Comparison of ENCODE assay signal across 8 mouse cellular contexts in the genomic region with DNA sequence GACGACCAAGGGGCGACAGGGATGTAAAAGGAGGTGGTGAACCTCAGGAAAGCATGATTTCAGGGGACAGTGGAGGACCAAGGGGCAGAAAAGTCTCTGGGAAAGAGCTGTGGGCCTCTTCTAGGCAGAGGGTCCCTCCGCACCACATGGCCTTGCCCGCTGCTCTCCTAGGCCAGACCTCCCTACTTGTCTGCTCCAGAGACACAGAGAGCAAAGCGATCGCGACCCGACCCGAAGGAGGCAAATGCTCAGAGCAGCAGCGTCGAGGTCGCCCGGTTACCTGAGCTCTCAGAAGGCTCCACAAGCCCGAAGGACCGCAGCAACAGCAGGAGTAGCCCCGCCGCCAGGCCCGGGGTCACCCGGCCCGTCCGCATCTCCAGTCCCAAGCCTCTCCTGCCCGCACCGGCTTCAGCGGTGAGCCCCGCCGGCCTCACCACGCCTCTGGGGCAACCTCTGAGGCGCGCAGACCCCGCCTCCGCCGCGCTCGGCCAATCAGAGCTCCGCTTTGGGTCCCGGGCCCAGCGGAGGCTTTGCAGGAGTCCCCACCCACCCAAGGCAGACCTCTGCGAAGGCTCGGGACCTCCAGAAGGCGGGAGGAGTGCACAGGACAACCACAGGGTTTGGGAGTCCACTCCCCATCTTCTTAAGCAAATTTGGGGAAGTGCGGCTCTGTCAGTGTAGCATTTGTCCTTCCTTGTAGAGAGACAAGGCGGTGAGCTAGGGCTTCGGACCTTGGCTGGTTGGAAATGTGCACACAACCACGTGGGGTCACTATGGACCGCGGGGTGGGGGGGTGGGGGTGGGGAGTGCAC. TPM values are rescaled to one million over a fixed set of nuclear protein-coding genes. Genes with fewer than 3 reads are reported as not detected.
DNase-seq lines count a peak whose midpoint lies in the region; ATAC-seq lines count a peak whose summit lies in the region.

Ly75 (minus strand) TSS at position 446 of the 812 bp plus-strand sequence.

- H3K27ac ChIP-seq in hindbrain, embryonic 16.5 days (ENCODE audit: low read depth, low read length) = no peak within 1 kb of the TSS

- no peaks in the 10 kb centered on the region for H3K27me3 ChIP-seq in hindbrain, embryonic 16.5 days (replicated peaks; ENCODE audit: control insufficient read depth, insufficient read depth, low read length)

- peak within 1 kb of the TSS; percentile 91 for H3K4me2 ChIP-seq in hindbrain, embryonic 16.5 days (ENCODE audit: low read length)

- H3K4me1 ChIP-seq in hindbrain, embryonic 16.5 days (ENCODE audit: control insufficient read depth, insufficient read depth, low read depth, low read length) = no peaks in the 10 kb centered on the region

- DNase-seq in T-cell, adult 2 months (ENCODE audit: low spot score) = peak; percentile 86
- DNase-seq in cerebellum, postnatal 25 days = peak; percentile 76 to 84
- peak; percentile 62 for DNase-seq in gastrocnemius, adult 18-20 months (ENCODE audit: low spot score)
- peak; percentile 21 to 27 for DNase-seq in left cerebral cortex, adult 8-10 months (ENCODE audit: low spot score in 2 of 2)
- DNase-seq in right cerebral cortex, postnatal 14 days = peak; percentile 51
- peak; percentile 74 for DNase-seq in urinary bladder, postnatal 25 days (ENCODE audit: low spot score)

- WGBS in hindbrain, embryonic 16.5 days = under 1% methylated on average over 45 of the region's 46 CpGs

- H3K36me3 ChIP-seq in hindbrain, embryonic 16.5 days (ENCODE audit: control insufficient read depth, insufficient read depth, low read length) = no peaks in the 10 kb centered on the region

- no peaks in the 10 kb centered on the region for H3K9me3 ChIP-seq in hindbrain, embryonic 16.5 days (ENCODE audit: control insufficient read depth, low read length)

- ATAC-seq in hindbrain, embryonic 16.5 days = peak; percentile 98
- ATAC-seq in megakaryocyte progenitor cell, adult 5-6 weeks (replicated peaks; ENCODE audit: poor library complexity) = peak; percentile 97

- peak within 1 kb of the TSS; percentile 61 for H3K4me3 ChIP-seq in hindbrain, embryonic 16.5 days (ENCODE audit: low read length)

- H3K9ac ChIP-seq in hindbrain, embryonic 16.5 days (ENCODE audit: low read depth, low read length) = peak within 1 kb of the TSS; percentile 71

RNA-seq across cellular contexts. Expression of gene Ly75, which starts in this region (rescaled TPM):
- total RNA-seq in gastrocnemius, adult 18-20 months (2021) = under 1 TPM; 0.09 to 0.14 TPM
- polyA plus RNA-seq in hindbrain, embryonic 16.5 days (2015; fragmentation: Nextera tagmentation; extraction: Ambion mirVana) = 1.6 and 1.9 TPM in 2 replicates
- 1 to 10 TPM in 2 of 4 experiments, under 1 TPM in 2; 0.84 to 1.1 (median 0.99) TPM for total RNA-seq in left cerebral cortex, adult 8-10 months (2022)
- total RNA-seq in megakaryocyte progenitor cell, adult 5-6 weeks (2015) = 2.5 and 3.4 TPM in 2 replicates
- 4.4 and 4.5 TPM in 2 replicates for total RNA-seq in megakaryocyte progenitor cell, adult 5-6 weeks (2017)

Comparison
In these comparisons a context has a peak if more than half of its experiments do, and no peak if none do; other contexts are left out.
1. Peak in DNase-seq in gastrocnemius, adult 18-20 months; RNA of the gene not detected or under 1 TPM.
2. DNase-seq: peak in every context shown above with its lines; median percentile 86 in T-cell, adult 2 months; 80 in cerebellum, postnatal 25 days; 74 in urinary bladder, postnatal 25 days; 62 in gastrocnemius, adult 18-20 months; 51 in right cerebral cortex, postnatal 14 days; 24 in left cerebral cortex, adult 8-10 months.